Mouse (Mus musculus) heart, embryonic 16.5 days (tissue): Measurements from ENCODE around the gene Slfn8. TPM values are rescaled to one million over a fixed set of nuclear protein-coding genes. Genes with fewer than 3 reads are reported as not detected.

Source experiments
- ATAC-seq: fragments of 200-750 bp; cut with Nextera tagmentation; replicated peaks from 2 replicates; pipeline ENCODE4 v1.8.0; 2017; ENCODE audit warnings: moderate number of reproducible peaks; ENCODE audit not compliant: insufficient read depth, low FRiP score; ENCODE audit errors: extremely low read depth
- H3K27ac ChIP-seq: fragments of 300-500 bp; sonication (generic); 2 replicates; pipeline ENCODE4 v1.5.1; 2014; ENCODE audit warnings: mild to moderate bottlenecking, low read length, control low read depth, moderate library complexity
- H3K27me3 ChIP-seq: fragments of 300-500 bp; sonication (generic); 2 replicates; pipeline ENCODE4 v1.6.1; 2014; ENCODE audit warnings: low read length, mixed read lengths; ENCODE audit not compliant: control insufficient read depth, insufficient read depth
- H3K36me3 ChIP-seq: fragments of 300-500 bp; sonication (generic); 2 replicates; pipeline ENCODE4 v1.6.1; 2014; ENCODE audit not compliant: control insufficient read depth, insufficient read depth
- H3K4me1 ChIP-seq: fragments of 300-500 bp; sonication (generic); 2 replicates; pipeline ENCODE4 v1.6.1; 2014; ENCODE audit warnings: low read length, mixed read lengths; ENCODE audit not compliant: control insufficient read depth, insufficient read depth
- H3K4me2 ChIP-seq: fragments of 300-500 bp; sonication (generic); 2 replicates; pipeline ENCODE4 v1.6.1; 2014; ENCODE audit warnings: low read depth, mild to moderate bottlenecking, control low read depth, low read length
- H3K4me3 ChIP-seq: fragments of 300-500 bp; sonication (generic); 2 replicates; pipeline ENCODE4 v1.5.1; 2014; ENCODE audit warnings: mild to moderate bottlenecking, control low read depth, low read length
- H3K9ac ChIP-seq: fragments of 300-500 bp; sonication (generic); 2 replicates; pipeline ENCODE4 v1.6.1; 2014; ENCODE audit warnings: low read length, control low read depth
- H3K9me3 ChIP-seq: fragments of 300-500 bp; sonication (generic); replicated peaks from 2 replicates; pipeline ENCODE4 v1.6.1; 2016; ENCODE audit warnings: low read length; ENCODE audit not compliant: control insufficient read depth
- WGBS: fragments of 180-500 bp; shearing (Covaris S2); extraction: QIAGEN DNeasy Blood & Tissue Kit; methylation state at CpG from one replicate; pipeline ENCODE4 v1.1.7; 2014; 5-methylcytosine and 5-hydroxymethylcytosine counted together
- microRNA-seq: library from miRNA; unstranded; fragments of <30 nt; microRNA quantifications from one replicate; pipeline ENCODE4, GENCODE M21; 2017
- polyA plus RNA-seq: library from polyadenylated mRNA; unstranded; fragments of >200 nt; fragmentation: Nextera tagmentation; extraction: Ambion mirVana; gene quantifications from 2 replicates; pipeline ENCODE4 v1.2.1, GENCODE M21; 2015

Slfn8 gene
- polyA plus RNA-seq, 1 experiment from 2014 or later, result 1.6 TPM

DNA sequence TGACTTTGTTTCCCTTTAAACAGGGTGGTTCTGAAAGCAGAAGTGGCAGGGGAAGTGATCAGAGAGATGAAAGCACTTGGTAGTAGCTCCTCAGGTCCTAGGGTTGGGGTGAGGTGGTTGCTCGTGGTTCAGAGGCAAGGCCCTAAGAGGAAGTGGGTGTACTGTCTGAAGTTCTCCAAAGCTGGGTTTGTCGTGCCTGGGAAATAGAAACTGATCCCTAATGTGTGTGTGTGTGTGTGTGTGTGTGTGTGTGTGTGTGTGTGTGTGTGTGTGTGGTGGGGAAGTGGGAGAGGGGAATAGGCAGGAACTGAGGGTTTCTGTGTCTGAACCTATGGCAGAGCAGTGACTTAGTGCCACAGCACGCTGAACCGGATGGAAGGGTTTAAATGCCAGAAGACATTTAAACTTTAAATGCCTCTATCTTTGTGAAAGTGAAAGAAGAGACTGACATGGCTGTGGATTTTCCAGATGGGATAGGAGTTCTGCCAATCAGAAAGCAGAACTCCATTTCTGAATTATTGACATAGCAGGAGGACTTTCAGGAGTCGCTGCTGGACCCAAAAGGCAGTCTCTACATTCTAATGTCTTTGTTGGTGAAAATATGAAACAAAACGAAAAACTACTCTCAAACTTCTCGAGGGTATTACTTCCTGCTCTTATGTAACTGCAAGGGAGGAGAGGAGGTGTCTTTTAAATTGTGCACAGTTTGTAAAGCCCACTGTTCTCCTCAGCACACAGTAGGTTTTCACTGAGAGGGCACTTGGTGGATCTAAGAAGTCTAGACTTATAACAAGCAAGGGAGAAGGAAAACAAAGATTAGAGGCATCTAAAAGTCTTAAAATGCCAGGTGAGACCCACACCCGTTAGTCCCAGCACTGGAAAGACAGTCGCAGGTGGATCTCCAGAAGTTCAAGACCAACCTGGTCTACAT lies 67.7 kb downstream of the Slfn8 start:
- Histone ChIP-seq H3K27ac (peak overlapping the region; percentile 59), H3K9ac (peak overlapping the region; percentile 57), H3K27me3 (no peaks in the 10 kb centered on the region), H3K4me3 (peak overlapping the region; percentile 45), H3K4me1 (peaks cover 4% of the 10 kb centered on the region), H3K9me3 (no peaks in the 10 kb centered on the region), H3K4me2 (peak overlapping the region; percentile 66), H3K36me3 (no peaks in the 10 kb centered on the region)
- 58% methylated on average over 9 of the region's 9 CpGs for WGBS
- ATAC-seq, result 0 out of 2 replicates have a peak, but pooled peaks have one; percentile 34

Small RNA genes within 50 kb of the gene (microRNA-seq; reads per million reads assigned to microRNA genes)
- gene Gm27598, result not detected
- gene Mir7679, result not detected

Other genes starting within 250 kb of the Slfn8 start
- 16.6 and 17.6 TPM in 2 replicates for gene Lig3, start 239.7 kb downstream of the Slfn8 start, polyA plus RNA-seq
- gene Rffl, start 149.6 kb downstream of the Slfn8 start, polyA plus RNA-seq, result 5.1 and 5.5 TPM in 2 replicates
- gene Rad51d, start 130.2 kb downstream of the Slfn8 start, polyA plus RNA-seq, result 13.8 and 14.4 TPM in 2 replicates
- 0.12 and 0.20 TPM in 2 replicates for gene Fndc8, start 128.7 kb downstream of the Slfn8 start, polyA plus RNA-seq
- gene Nle1, start 112.4 kb downstream of the Slfn8 start, polyA plus RNA-seq, result 22.2 TPM in 2 replicates
- gene Unc45b, start 110.3 kb downstream of the Slfn8 start, polyA plus RNA-seq, result 188 and 201 TPM in 2 replicates
- gene Slfn5, start 69.5 kb downstream of the Slfn8 start, polyA plus RNA-seq, result 6.1 and 7.7 TPM in 2 replicates
- gene Slfn9, start 29.0 kb downstream of the Slfn8 start, polyA plus RNA-seq, result 11.9 and 13.1 TPM in 2 replicates
- gene Slfn2, start 44.3 kb upstream of the Slfn8 start, polyA plus RNA-seq, result 4.3 and 7.9 TPM in 2 replicates
- gene Slfn1, start 96.0 kb upstream of the Slfn8 start, polyA plus RNA-seq, result 0.27 and 0.32 TPM in 2 replicates
- gene Slfn4, start 154.4 kb upstream of the Slfn8 start, polyA plus RNA-seq, result 0.05 and 0.20 TPM in 2 replicates
- 1.0 and 2.2 TPM in 2 replicates for gene Slfn3, start 170.5 kb upstream of the Slfn8 start, polyA plus RNA-seq